Mouse (Mus musculus): ENCODE measurements around the gene 2010111I01Rik.

GRCm38 (mm10) chr13:63023243-63024217 is 58.8 kb downstream of the 2010111I01Rik start:
- TF ChIP-seq CTCF (IDR thresholded peaks at IDR 0.05; ENCODE audit: control insufficient read depth, insufficient read depth, low read length) (no peak), POLR2A (IDR thresholded peaks at IDR 0.05; ENCODE audit: borderline replicate concordance, control insufficient read depth, low read depth, low read length) (no peak)
